Mouse (Mus musculus) heart, embryonic 14.5 days (tissue): ENCODE data around the gene Sipa1l1. TPM values are rescaled to one million over a fixed set of nuclear protein-coding genes. Genes with fewer than 3 reads are reported as not detected.

ENCODE experiments used
- ATAC-seq: fragments of 200-750 bp; cut with Nextera tagmentation; 2 replicates; pipeline ENCODE4 v1.8.0; 2017; ENCODE audit warnings: low read depth, moderate TSS enrichment; ENCODE audit not compliant: insufficient number of reproducible peaks, insufficient read depth, low FRiP score
- H3K27ac ChIP-seq, 2 experiments: fragments of 200-500 bp in 1 of 2; fragments of 300-500 bp in 1 of 2; sonication (generic) in 1 of 2; replicated peaks in 1 of 2; 2 replicates each; pipeline ENCODE4 v1.5.1; 2012 to 2014; ENCODE audit warnings: low read depth in 2 of 2, low read length in 2 of 2, control low read depth in 1 of 2, mild to moderate bottlenecking in 1 of 2, mixed read lengths in 1 of 2; ENCODE audit not compliant: control insufficient read depth in 1 of 2, insufficient read depth in 1 of 2
- H3K27me3 ChIP-seq: fragments of 300-500 bp; sonication (generic); 2 replicates; pipeline ENCODE4 v1.6.1; 2014; ENCODE audit warnings: mild to moderate bottlenecking, low read length, control low read depth; ENCODE audit not compliant: control insufficient read depth, insufficient read depth
- H3K36me3 ChIP-seq: fragments of 300-500 bp; sonication (generic); 2 replicates; pipeline ENCODE4 v1.6.1; 2014; ENCODE audit warnings: mild to moderate bottlenecking, control low read depth, low read length, mixed read lengths; ENCODE audit not compliant: control insufficient read depth, insufficient read depth
- H3K4me1 ChIP-seq, 2 experiments: fragments of 200-500 bp in 1 of 2; fragments of 300-500 bp in 1 of 2; sonication (generic) in 1 of 2; 2 replicates each; pipeline ENCODE4 v1.6.1; 2012 to 2014; ENCODE audit warnings: low read length in 2 of 2, control low read depth in 1 of 2, mixed read lengths in 1 of 2; ENCODE audit not compliant: control insufficient read depth in 2 of 2, insufficient read depth in 2 of 2
- H3K4me2 ChIP-seq: fragments of 300-500 bp; sonication (generic); 2 replicates; pipeline ENCODE4 v1.6.1; 2014; ENCODE audit warnings: mild to moderate bottlenecking, low read length
- H3K4me3 ChIP-seq, 2 experiments: fragments of 200-500 bp in 1 of 2; fragments of 300-500 bp in 1 of 2; sonication (generic) in 1 of 2; 2 replicates each; pipeline ENCODE4 v1.5.1; 2012 to 2014; ENCODE audit warnings: low read length in 2 of 2, mild to moderate bottlenecking in 2 of 2, control low read depth in 1 of 2, low read depth in 1 of 2, moderate library complexity in 1 of 2; ENCODE audit not compliant: control insufficient read depth in 1 of 2, insufficient read depth in 1 of 2
- H3K9ac ChIP-seq: fragments of 300-500 bp; sonication (generic); 2 replicates; pipeline ENCODE4 v1.6.1; 2014; ENCODE audit warnings: mild to moderate bottlenecking, low read length
- H3K9me3 ChIP-seq: fragments of 300-500 bp; sonication (generic); 2 replicates; pipeline ENCODE4 v1.6.1; 2016; ENCODE audit warnings: low read length, control low read depth; ENCODE audit not compliant: control insufficient read depth
- WGBS: fragments of 180-500 bp; shearing (Covaris S2); extraction: QIAGEN DNeasy Blood & Tissue Kit; methylation state at CpG from one replicate; pipeline ENCODE4 v1.1.7; 2014; 5-methylcytosine and 5-hydroxymethylcytosine counted together
- polyA plus RNA-seq: library from polyadenylated mRNA; unstranded; fragments of >200 nt; fragmentation: Nextera tagmentation; extraction: Ambion mirVana; gene quantifications from 2 replicates; pipeline ENCODE4 v1.2.1, GENCODE M21; 2014

Gene Sipa1l1
- polyA plus RNA-seq, 1 experiment from 2014 or later, result 25.6 TPM

- no peak overlapping the region for H3K9ac ChIP-seq
- H3K4me1 ChIP-seq, result peaks cover 9 to 18% of the 10 kb centered on the region in 2 experiments
- H3K27ac ChIP-seq, result no peak overlapping the region; a peak in 1 of 4 replicates
- no peak for ATAC-seq
- no peak overlapping the region for H3K4me3 ChIP-seq
- 0 out of 2 replicates have a peak overlapping the region, but pooled peaks have one; percentile 34 for H3K4me2 ChIP-seq
- H3K9me3 ChIP-seq, result no peaks in the 10 kb centered on the region
- no peaks in the 10 kb centered on the region for H3K36me3 ChIP-seq
- WGBS, result 28% methylated on average over 5 of the region's 5 CpGs
- no peaks in the 10 kb centered on the region for H3K27me3 ChIP-seq
These were observed 117.7 kb downstream of the Sipa1l1 start for GRCm38 (mm10) chr12:82286804-82287203.

DNA sequence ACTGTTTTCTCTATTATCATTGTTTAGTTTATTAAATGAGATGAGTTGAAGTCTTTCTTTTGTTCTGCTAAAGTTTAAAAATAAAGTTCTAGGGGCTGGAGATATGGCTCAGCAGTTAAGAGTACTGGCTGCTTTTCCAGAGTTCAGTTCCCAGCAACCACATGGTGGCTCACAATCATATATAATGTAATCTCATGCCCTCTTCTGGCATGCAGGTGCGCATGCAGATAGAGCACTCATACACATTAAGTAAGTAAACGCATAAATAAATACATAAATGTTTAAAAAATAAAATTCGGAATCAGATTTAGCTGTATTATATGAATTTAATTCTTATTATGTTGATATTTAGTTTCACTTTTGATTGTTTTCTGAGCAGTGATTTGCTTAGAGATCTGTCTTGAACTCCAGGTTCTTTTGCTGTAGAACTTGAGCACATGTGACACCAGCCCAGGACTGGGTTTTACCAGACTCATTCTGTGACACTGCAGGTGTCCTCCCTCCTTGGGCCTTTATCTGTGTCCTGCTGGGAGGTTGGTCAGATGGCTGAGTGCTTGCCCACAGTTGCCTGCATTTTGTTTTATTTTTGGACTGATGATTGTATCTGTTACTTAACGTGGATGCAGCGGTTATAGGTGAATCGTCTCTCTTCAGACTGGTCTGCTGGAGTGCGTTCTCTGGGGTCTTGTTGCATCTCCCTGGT lies 124.6 kb downstream of the Sipa1l1 start:
- Histone ChIP-seq H3K4me1 (peaks cover 4 to 6% of the 10 kb centered on the region in 2 experiments; a peak in 2 of 4 replicates), H3K4me3 (no peak overlapping the region), H3K36me3 (no peaks in the 10 kb centered on the region), H3K4me2 (no peak overlapping the region), H3K9ac (no peak overlapping the region), H3K27ac (no peak overlapping the region), H3K9me3 (no peaks in the 10 kb centered on the region), H3K27me3 (no peaks in the 10 kb centered on the region)
- ATAC-seq, result no peak
- 70% methylated on average over 7 of the region's 7 CpGs for WGBS

DNA sequence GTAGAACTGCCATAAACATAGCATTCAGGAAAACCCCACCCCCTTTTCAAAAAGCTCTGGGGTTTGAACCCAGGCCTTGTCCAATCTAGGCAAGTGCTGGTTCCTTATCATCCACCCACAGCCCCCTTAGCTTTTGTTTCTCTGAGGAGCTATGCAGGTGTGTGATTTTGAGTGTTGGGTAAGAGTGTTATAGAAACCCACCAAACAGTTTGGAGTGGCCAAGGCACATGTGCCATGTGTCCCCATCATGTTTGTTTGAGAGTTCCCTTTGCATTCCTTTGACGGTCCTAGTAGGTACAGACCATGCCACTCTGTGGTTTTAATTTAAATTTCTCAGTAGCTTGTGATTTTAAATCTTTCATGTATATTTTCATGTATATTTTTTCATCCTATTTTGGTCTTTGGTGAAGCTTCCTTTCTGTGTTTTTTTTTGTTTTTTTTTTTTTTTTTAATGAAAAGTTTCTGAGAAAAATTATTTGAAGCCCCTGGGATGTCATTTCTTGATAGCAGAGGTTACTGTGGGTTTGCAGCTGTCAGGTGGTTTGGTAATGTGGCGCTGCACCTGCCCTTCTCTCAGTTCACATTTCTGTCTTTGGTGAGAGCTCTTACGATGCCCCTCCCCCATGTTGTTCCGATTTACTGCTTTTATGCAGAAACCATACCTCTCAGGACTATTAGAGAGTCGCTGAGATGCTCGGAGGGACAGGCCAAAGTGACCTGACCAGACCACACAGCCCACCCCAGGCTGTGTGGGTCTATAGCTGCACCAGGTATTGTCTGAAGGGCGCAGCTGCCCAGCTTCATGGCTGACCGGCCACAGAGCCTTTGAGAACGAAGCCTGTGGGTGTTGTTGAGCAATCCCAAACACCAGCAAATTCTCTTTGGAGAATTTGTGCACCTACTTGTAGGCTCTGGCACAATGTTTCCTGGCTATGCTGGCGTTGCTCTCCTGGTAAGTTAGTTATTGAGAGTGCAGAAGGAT lies 126.1 kb downstream of the Sipa1l1 start:
- Histone ChIP-seq H3K9me3 (no peaks in the 10 kb centered on the region), H3K27me3 (no peaks in the 10 kb centered on the region), H3K4me1 (peaks cover 2 to 6% of the 10 kb centered on the region in 2 experiments; a peak in 2 of 4 replicates), H3K27ac (no peak overlapping the region), H3K4me3 (no peak overlapping the region), H3K36me3 (no peaks in the 10 kb centered on the region), H3K4me2 (no peak overlapping the region), H3K9ac (no peak overlapping the region)
- 85% methylated on average over 10 of the region's 10 CpGs for WGBS
- ATAC-seq, result no peak

DNA sequence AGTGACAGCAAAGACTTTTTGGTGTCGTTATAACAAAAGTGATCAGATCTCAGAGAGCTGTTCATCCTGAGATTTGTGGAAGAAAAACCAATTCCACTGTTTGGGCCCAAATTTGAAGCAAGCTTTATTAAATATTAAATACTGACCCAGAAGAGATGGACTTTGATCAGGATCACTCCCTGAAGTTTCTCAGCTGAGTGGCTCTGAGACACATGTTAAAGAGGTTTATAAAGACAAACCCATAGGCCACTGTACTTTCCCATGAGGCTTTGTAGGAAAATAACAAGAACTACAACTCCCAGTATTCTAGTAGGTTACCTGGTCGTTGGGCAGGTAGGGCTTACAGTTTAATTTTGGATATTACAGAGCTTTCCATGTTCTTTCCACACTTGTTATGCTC lies 127.2 kb downstream of the Sipa1l1 start:
- no peaks in the 10 kb centered on the region for H3K36me3 ChIP-seq
- 80% methylated on average over 2 of the region's 2 CpGs for WGBS
- H3K27me3 ChIP-seq, result no peaks in the 10 kb centered on the region
- H3K4me3 ChIP-seq, result no peak overlapping the region
- H3K4me2 ChIP-seq, result no peak overlapping the region
- H3K9ac ChIP-seq, result no peak overlapping the region
- no peak for ATAC-seq
- H3K9me3 ChIP-seq, result no peaks in the 10 kb centered on the region
- H3K27ac ChIP-seq, result no peak overlapping the region
- H3K4me1 ChIP-seq, result peaks cover 2 to 6% of the 10 kb centered on the region in 2 experiments; a peak in 2 of 4 replicates

DNA sequence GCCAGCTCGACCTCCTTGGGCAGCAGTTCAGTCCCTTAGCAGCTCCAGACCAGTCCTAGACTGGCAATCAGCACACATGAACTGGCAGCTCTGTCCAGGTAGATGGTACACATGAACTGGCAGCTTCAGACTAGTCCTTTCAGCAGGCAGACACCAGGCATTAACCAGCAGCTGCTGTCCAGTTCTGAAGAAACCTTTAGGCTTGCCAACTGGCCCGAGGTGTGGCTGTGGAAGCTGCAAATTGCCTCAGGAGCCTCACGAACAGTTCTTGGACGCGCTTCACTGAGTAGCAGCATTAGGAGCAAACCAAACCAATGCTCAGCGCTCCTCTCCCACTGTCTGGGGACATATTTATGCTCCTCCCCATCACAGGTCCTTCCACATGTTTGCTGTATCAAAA lies 128.1 kb downstream of the Sipa1l1 start:
- H3K9ac ChIP-seq, result no peak overlapping the region
- peaks cover 2 to 6% of the 10 kb centered on the region in 2 experiments; a peak in 2 of 4 replicates for H3K4me1 ChIP-seq
- H3K36me3 ChIP-seq, result no peaks in the 10 kb centered on the region
- WGBS, result 88% methylated on average over 6 of the region's 6 CpGs
- no peaks in the 10 kb centered on the region for H3K27me3 ChIP-seq
- no peak overlapping the region for H3K27ac ChIP-seq
- H3K9me3 ChIP-seq, result no peaks in the 10 kb centered on the region
- ATAC-seq, result no peak
- no peak overlapping the region for H3K4me2 ChIP-seq
- H3K4me3 ChIP-seq, result no peak overlapping the region

GRCm38 (mm10) chr12:82298662-82299460 lies 129.7 kb downstream of the Sipa1l1 start:
- no peak for ATAC-seq
- no peaks in the 10 kb centered on the region for H3K27me3 ChIP-seq
- no peak overlapping the region for H3K27ac ChIP-seq
- WGBS, result 88% methylated on average over 9 of the region's 9 CpGs
- no peak overlapping the region for H3K4me2 ChIP-seq
- H3K9ac ChIP-seq, result no peak overlapping the region
- H3K9me3 ChIP-seq, result no peaks in the 10 kb centered on the region
- H3K4me1 ChIP-seq, result peaks cover 1 to 6% of the 10 kb centered on the region in 2 experiments; a peak in 2 of 4 replicates
- no peak overlapping the region for H3K4me3 ChIP-seq
- H3K36me3 ChIP-seq, result no peaks in the 10 kb centered on the region

DNA sequence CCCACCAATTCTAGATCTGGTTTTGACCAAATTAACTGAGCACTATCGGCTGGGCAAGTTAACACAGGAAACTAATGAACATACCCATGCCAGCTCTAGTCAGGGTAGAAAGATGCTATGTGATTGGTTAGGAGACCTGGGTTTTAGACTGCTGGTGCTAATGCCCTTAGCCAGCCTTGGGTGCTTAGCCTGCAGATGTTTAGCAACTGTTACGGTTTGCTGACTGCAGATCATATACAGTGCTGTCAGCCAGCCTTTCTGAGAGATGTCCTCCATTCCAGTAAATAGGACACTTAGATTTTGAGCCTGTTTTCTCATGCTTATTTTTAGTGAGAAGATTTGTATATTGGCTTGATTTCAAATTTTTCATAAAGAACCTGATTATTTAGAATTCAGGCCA lies 135.0 kb downstream of the Sipa1l1 start:
- Histone ChIP-seq H3K36me3 (no peaks in the 10 kb centered on the region), H3K27me3 (no peaks in the 10 kb centered on the region), H3K4me3 (no peak overlapping the region), H3K9me3 (no peaks in the 10 kb centered on the region), H3K9ac (no peak overlapping the region), H3K4me1 (no peaks in the 10 kb centered on the region), H3K27ac (no peak overlapping the region), H3K4me2 (no peak overlapping the region)
- 87% methylated on average over 2 of the region's 2 CpGs for WGBS
- ATAC-seq, result no peak
